Mouse (Mus musculus) CH12F3 (cell line): ENCODE data around the gene Riok2.

ENCODE experiments used
- in situ Hi-C: fragments of 300-500 bp; cut with MboI; formaldehyde crosslinking; loops from 2 replicates; pipeline ENCODE4 v1.14.3; 2020; ENCODE audit warnings: low sequenced_read_pairs

Gene Riok2

GRCm38 (mm10) chr17:17404811-17405544, 30.9 kb downstream of the Riok2 start:
- in situ Hi-C loops: no loop called here

- in situ Hi-C loops: no loop called here
These were observed 31.5 kb downstream of the Riok2 start for GRCm38 (mm10) chr17:17405606-17406005.

GRCm38 (mm10) chr17:17408137-17408536, 34.0 kb downstream of the Riok2 start:
- in situ Hi-C loops: no loop called here

GRCm38 (mm10) chr17:17408720-17409478, 34.8 kb downstream of the Riok2 start:
- in situ Hi-C loops: no loop called here

- in situ Hi-C loops: no loop called here
These were observed 35.5 kb downstream of the Riok2 start for GRCm38 (mm10) chr17:17409601-17410000.

GRCm38 (mm10) chr17:17411443-17411842, 37.3 kb downstream of the Riok2 start:
- in situ Hi-C loops: no loop called here

GRCm38 (mm10) chr17:17412176-17412575, 38.1 kb downstream of the Riok2 start:
- in situ Hi-C loops: no loop called here

- in situ Hi-C loops: no loop called here
These were observed 40.1 kb downstream of the Riok2 start for GRCm38 (mm10) chr17:17414206-17414605.

GRCm38 (mm10) chr17:17424609-17425307, 50.6 kb downstream of the Riok2 start:
- in situ Hi-C loops: no loop called here

GRCm38 (mm10) chr17:17425308-17425813, 51.3 kb downstream of the Riok2 start:
- in situ Hi-C loops: no loop called here

GRCm38 (mm10) chr17:17425906-17426305, 51.8 kb downstream of the Riok2 start:
- in situ Hi-C loops: no loop called here

- in situ Hi-C loops: no loop called here
These were observed 54.8 kb downstream of the Riok2 start for GRCm38 (mm10) chr17:17428888-17429287.

- in situ Hi-C loops: no loop called here
These were observed 59.6 kb downstream of the Riok2 start for GRCm38 (mm10) chr17:17433679-17434078.

GRCm38 (mm10) chr17:17438576-17439191, 64.6 kb downstream of the Riok2 start:
- in situ Hi-C loops: no loop called here

- in situ Hi-C loops: no loop called here
These were observed 67.9 kb downstream of the Riok2 start for GRCm38 (mm10) chr17:17441876-17442498.

GRCm38 (mm10) chr17:17444297-17444886, 70.3 kb downstream of the Riok2 start:
- in situ Hi-C loops: no loop called here
